Mouse (Mus musculus): ENCODE data around the gene Zbtb43.

The Zbtb43 gene

DNA sequence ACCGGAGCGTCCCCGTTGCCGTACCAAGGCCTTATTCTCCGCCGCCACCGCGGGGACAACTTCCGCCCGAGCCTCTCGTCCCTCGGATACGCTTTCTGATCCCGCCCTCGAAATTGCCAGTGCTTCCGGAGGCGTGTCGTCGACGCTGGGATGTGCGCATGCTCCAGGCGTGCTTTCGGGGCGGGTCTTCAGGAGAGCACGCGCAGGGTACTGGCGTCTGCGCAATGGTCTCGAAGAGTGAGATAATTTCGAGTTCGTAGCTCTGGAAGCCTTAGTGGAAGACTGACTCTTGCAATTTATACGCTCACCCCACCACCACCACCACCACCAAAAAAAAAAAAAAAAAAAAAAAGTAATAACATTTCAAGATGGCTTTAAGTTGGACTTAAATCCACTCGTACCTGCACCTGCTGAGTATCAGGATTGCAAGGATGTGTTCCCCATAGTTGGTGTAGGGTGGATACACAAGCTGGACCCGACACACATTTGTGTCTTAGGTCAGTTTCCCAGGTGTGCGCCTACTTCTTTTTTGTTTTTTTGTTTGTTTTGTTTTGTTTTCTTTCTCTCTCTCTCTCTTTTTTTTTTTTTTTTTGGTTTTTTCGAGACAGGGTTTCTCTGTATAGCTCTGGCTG is at the start of gene Zbtb43:
Zbtb43 (minus strand) TSS at position 94 of the 632 bp plus-strand sequence.
- DNase-seq (ENCODE audit: low spot score in 2 of 2), result peak; percentile 95 to 97

DNA sequence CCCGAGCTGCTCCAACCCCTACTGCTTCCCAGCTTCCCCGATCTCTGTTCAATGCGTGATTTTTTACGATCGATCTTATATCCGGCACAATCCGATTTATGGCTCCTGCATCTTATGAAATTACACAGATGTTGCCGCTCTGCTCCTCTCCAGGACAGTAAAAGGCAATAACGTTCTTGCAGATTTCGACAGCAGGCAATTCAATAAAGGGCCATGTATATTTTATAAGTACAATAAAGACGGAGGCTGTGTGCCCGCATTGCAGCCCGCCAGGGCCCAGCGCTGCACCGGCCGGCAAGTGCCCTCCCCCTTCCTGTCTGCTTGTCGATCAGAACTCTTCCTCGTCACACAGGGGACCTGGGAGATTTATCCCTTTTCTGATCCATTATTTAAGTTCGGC is 47.5 kb upstream of the Zbtb43 start:
- no peak for DNase-seq (ENCODE audit: low spot score in 2 of 2)

GRCm38 (mm10) chr2:33515431-33515830 is 47.1 kb upstream of the Zbtb43 start:
- DNase-seq (ENCODE audit: low spot score in 2 of 2), result no peak

- no peak for DNase-seq (ENCODE audit: low spot score in 2 of 2)
These were observed 42.4 kb upstream of the Zbtb43 start for GRCm38 (mm10) chr2:33510791-33511190.

DNA sequence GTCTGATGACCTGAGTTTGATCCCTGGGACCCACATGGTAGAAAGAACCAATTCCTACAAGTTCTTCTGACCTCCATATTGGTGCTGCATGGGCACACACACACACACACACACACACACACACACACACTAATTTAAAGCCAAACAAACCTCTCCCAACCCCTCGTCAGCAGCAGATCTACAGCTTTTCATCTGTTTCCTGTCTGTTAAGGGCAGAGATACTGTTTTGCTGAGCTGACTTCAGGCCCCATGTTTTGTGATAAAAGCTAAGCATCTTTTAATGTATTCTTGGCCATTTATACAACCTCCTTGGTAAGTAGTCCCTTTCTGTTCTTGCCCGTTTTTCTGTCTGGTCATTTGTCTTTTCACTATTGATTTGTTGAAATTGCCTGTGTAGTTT is 34.2 kb upstream of the Zbtb43 start:
- no peak for DNase-seq (ENCODE audit: low spot score in 2 of 2)

DNA sequence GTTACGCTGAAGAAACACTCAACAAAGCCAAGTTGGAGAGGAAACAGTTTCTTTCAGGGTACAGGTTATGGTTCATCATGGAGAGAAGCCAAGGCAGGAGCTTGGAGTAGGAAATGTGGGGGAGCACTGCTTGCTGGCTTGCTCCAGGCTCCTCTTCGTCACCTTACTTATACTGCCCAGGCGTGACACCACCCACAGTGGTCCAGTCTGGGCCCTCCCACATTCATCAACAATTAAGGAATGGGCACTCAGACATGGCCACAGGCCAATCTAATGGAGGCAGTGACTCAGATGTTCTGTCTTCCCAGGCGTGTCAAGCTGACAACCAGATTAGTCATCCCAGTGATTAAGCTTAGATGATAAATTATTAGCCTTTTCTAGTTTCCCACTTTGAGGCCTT is 29.9 kb upstream of the Zbtb43 start:
- DNase-seq (ENCODE audit: low spot score in 2 of 2), result peak in 1 of 2 experiments; percentile 23

DNA sequence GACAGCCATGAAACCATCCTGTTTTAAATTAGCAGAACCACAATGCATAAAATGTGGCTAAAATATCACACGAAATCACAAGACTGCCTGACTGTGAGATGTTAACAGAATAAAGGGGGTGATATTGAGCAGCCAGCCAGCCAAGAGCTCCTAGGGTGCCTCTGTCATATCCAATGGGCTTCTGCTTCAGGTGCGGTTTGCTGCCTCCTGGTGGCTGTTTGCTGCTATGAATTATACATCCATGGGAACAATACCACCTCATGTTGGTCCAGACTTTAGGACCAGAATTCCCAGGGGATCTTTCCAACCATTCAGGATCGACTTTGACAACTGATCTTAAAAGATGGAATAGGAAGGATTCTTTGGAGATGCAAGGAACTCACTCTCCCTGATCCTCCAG is 27.3 kb upstream of the Zbtb43 start:
- DNase-seq (ENCODE audit: low spot score in 2 of 2), result no peak

DNA sequence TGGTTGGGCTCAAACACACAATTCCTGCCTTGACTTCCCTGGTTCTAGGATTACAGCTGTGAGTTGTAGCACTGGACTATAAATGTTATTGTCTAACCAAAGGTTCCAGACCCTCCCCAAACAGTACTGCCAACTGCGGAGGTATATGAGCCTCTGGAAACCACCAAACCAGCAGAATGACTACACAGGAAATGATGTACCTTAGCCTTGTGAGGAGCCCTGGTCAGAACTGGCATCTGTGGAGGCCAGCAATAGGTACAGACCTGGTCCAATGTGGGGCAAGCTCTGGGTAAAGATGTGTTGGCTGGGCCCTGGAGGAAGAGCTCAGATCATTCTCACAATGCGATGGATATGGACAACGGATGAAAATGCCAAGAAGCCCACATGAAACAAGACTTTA is 23.7 kb upstream of the Zbtb43 start:
- no peak for DNase-seq (ENCODE audit: low spot score in 2 of 2)

DNA sequence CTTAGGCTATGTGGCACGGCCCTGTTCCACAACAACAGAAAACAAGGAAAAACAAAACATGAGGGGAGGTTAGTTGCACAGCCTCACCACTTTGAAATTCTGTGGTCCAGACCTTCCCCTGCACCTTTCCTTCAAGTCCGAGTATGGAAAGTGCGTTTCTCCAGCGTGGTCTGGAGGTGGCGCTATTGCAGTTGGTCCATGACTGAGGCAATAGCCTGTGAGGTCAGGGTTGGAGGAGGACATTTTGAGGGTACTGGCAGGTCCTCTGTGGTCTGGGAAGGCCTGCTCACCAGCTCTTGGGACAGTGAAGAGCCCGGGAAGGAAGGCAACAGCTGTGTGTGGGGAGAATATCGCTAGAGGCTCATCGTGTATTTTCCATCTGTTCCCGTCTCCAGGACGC is 21.2 kb upstream of the Zbtb43 start:
- DNase-seq (ENCODE audit: low spot score in 2 of 2), result peak; percentile 33 to 43

- DNase-seq (ENCODE audit: low spot score in 2 of 2), result no peak
These were observed 19.0 kb upstream of the Zbtb43 start for GRCm38 (mm10) chr2:33487332-33487731.

DNA sequence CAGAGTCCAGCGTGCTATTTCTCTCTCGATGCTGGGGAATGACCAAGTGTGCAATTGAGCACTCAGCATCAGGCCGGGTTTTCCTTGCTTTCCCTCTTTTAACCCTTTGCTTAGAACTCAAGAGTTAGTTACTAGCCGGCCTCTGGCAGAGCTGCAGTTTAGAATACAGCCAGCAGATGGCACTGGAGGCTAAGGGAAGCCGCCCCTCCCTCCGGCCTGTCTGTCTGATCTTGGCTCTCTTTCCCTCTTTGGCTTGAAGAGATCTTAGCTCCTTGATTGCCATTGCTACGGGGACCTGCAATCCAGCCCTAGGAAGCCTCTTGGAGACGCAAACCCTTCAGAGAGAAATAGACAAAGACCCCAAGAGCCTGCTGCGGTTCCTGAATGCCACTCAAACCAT is 18.5 kb upstream of the Zbtb43 start:
- peak; percentile 83 to 84 for DNase-seq (ENCODE audit: low spot score in 2 of 2)

- DNase-seq (ENCODE audit: low spot score in 2 of 2), result no peak
These were observed 9.8 kb upstream of the Zbtb43 start for GRCm38 (mm10) chr2:33477961-33478755.

- peak; percentile 79 to 85 for DNase-seq (ENCODE audit: low spot score in 2 of 2)
These were observed 7.6 kb upstream of the Zbtb43 start for GRCm38 (mm10) chr2:33475961-33476360.

DNA sequence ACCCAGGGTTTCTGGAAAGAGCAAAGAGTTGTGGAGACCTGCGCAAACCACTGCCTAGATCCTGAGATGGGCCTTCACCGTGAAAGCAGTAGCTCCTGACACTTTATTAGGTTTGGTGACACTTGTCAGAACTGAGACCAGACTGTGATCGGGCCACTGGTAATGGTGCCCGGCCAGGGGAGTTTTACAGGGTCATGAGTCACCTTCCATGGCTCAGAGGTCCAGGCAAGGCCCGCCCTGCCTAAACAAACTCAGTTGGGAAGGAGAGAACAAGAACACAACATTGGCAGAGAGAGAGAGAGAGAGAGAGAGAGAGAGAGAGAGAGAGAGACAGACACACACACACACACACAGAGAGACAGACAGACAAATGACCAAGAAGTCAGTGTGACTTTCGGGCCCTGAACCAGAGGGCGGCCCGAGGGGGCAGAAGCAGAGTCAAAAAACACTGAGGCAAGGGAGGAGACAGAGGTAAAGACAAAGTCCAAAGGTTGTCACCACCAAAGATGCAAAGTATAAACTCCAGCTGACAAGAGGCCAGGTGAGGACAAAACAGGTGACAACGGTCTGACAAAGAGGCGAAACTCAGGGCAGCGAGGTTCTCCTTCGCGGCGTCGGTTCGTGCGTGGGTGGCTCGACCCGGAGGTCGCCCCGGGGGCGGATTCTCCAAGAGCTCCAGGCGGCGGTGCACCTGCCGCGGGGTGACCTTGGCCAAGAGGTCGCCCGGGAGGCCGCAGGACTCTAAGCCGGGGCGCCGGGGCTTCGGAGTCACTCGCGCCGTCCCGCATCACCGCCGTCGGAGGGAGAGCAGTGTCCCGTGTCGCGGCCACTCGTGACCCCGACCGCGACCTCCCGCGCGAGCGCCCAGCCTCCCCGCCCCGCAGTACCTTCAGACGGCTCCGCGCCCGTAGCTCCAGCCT is 553 bp downstream of the Zbtb43 start:
- DNase-seq (ENCODE audit: low spot score in 2 of 2), result no peak

DNA sequence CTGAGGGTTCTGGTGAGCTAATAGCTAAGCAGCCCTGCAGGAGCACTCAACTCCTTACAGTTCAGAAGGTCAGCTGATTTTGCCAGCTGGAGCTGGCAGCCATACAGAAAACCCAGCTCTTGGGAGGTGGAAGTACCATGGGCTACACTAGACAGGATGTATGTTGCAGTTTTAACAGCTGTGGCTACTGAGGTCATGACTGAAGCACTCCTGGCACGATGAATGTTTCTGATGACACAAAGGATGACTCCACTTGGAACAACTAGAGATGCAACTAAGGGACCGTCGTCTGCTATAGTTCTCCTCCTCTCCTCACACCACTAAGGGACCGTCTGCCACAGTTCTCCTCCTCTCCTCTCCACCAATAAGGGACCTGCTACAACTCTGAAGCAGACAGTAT is 2.4 kb downstream of the Zbtb43 start:
- DNase-seq (ENCODE audit: low spot score in 2 of 2), result no peak

DNA sequence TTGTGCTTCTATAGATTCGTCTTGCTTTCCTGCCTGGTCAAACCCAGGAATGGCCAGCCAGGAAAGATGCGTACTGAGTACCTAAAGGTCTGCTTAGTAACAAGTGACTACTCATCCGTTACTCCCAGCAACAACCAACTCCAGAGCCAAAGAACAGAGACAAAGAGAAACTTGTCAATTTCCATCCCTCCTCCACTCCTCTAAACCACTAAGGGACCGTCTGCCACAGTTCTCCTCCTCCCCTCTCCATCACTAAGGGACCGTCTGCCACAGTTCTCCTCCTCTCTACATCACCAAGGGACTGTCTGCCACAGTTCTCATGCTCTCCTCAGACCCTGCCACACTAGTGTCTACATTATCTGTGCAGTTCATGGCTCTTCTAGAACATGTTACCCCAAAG is 3.1 kb downstream of the Zbtb43 start:
- no peak for DNase-seq (ENCODE audit: low spot score in 2 of 2)

GRCm38 (mm10) chr2:33462066-33462465 is 6.3 kb downstream of the Zbtb43 start:
- DNase-seq (ENCODE audit: low spot score in 2 of 2), result no peak

- no peak for DNase-seq (ENCODE audit: low spot score in 2 of 2)
These were observed 7.3 kb downstream of the Zbtb43 start for GRCm38 (mm10) chr2:33461066-33461465.

DNA sequence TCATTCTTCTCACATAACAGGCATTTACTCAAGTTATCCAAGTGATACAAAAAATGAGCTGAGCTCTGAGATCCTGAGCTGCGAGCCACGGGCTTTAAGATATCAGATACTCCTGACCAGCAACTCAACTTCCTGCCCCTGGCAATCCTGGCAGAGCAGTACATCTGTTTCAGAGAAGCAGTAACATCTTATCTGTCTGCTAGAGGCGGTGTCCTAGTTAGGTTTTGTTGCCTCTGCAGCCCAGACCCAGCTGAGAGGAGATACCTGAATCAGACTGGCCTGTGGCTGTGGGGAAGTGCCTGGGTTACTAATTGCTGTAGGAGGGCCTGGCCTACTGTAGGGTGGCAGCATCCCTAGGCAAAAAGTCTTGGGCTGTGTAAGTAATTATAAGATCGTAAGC is 8.7 kb downstream of the Zbtb43 start:
- DNase-seq (ENCODE audit: low spot score in 2 of 2), result no peak

- DNase-seq (ENCODE audit: low spot score in 2 of 2), result no peak
These were observed 11.7 kb downstream of the Zbtb43 start for GRCm38 (mm10) chr2:33456696-33457095.

- DNase-seq (ENCODE audit: low spot score in 2 of 2), result no peak
These were observed 12.1 kb downstream of the Zbtb43 start for GRCm38 (mm10) chr2:33456242-33456641.

- no peak for DNase-seq (ENCODE audit: low spot score in 2 of 2)
These were observed 13.0 kb downstream of the Zbtb43 start for GRCm38 (mm10) chr2:33455350-33455749.

Measured in right cerebral cortex, adult 2 months (tissue).